Mouse (Mus musculus) heart, postnatal 0 days (tissue): ENCODE results near the gene Art1.

Source experiments
- CTCF ChIP-seq: IDR thresholded peaks from 2 replicates; pipeline ENCODE4 v1.5.1; 2016; ENCODE audit warnings: antibody characterized with exemption, control low read depth, low read depth
- EP300 ChIP-seq: IDR thresholded peaks from 2 replicates; pipeline ENCODE4 v1.6.1; 2016; ENCODE audit warnings: antibody characterized with exemption, low read depth

GRCm38 (mm10) chr7:102109746-102110145 is 8.2 kb downstream of the Art1 start:
- no peak for TF ChIP-seq CTCF
- no peak for TF ChIP-seq EP300
